Mouse (Mus musculus) C2C12 (cell line): Measurements from ENCODE around the gene Tuba1a.

Experiments
- CEBPB ChIP-seq: IDR thresholded peaks from one replicate; pipeline ENCODE4 v1.6.1; 2011; ENCODE audit warnings: low read depth, mild to moderate bottlenecking, control low read depth, moderate library complexity
- CTCF ChIP-seq: IDR thresholded peaks from one replicate; pipeline ENCODE4 v1.5.1; 2011; ENCODE audit not compliant: control insufficient read depth, insufficient read depth, insufficient read length
- MAX ChIP-seq: IDR thresholded peaks from one replicate; pipeline ENCODE4 v1.6.1; 2011; ENCODE audit warnings: mild to moderate bottlenecking, control low read depth
- MYOD1 ChIP-seq: IDR thresholded peaks from one replicate; pipeline ENCODE4 v1.6.1; 2011; ENCODE audit warnings: low read depth; ENCODE audit not compliant: control insufficient read depth, insufficient read length
- MYOG ChIP-seq: IDR thresholded peaks from one replicate; pipeline ENCODE4 v1.6.1; 2011; ENCODE audit not compliant: control insufficient read depth, insufficient read length; ENCODE audit errors: extremely low read depth
- USF1 ChIP-seq: IDR thresholded peaks from one replicate; pipeline ENCODE4 v1.6.1; 2011; ENCODE audit warnings: low read depth, mild to moderate bottlenecking, control low read depth, moderate library complexity

DNA sequence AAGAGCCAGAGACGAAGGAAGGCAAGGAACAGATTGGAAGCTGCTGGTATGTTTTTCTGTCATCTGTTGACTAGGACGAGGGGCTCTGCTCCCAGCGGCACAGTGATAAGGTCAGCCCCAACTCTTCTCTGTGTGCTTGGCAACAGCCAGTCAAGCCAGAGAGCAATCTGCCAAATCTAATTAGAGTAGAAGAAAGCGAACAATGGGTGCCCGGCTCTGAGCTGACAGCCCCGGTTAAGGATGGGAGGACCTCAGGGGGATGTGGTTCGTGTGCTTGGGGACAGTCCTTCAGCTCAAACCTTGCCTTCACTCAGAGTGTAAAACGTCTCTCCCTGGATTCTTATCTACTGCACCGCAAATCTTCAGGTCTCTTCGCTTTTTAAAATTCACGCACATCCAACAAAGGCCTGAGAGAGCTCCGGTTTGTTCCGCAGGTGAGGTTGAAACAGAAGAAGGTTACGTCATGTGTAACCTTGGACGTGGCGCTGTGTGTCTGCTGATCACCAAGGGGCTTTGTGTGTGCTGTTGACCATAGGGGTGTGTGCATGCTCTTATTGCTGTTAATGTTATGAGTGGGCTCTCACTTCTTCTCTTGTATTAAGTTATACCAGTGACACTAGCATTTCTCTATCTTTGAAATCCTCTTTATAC, 30.1 kb upstream of the Tuba1a start:
- no peak for TF ChIP-seq CTCF
- TF ChIP-seq USF1, result no peak
- TF ChIP-seq MAX, result no peak
- TF ChIP-seq MYOD1, result no peak
- TF ChIP-seq CEBPB, result no peak
- TF ChIP-seq MYOG, result no peak
